Mouse (Mus musculus) embryonic facial prominence, embryonic 13.5 days (tissue): ENCODE data around the gene Pip4k2c. TPM values are rescaled to one million over a fixed set of nuclear protein-coding genes. Genes with fewer than 3 reads are reported as not detected.

Experiments used
- ATAC-seq: fragments of 200-750 bp; cut with Nextera tagmentation; 2 replicates; pipeline ENCODE4 v1.8.0; 2017; ENCODE audit warnings: low read depth; ENCODE audit not compliant: insufficient number of reproducible peaks, insufficient read depth, low FRiP score, low TSS enrichment
- H3K27ac ChIP-seq: fragments of 300-500 bp; sonication (generic); 2 replicates; pipeline ENCODE4 v1.5.1; 2015; ENCODE audit warnings: moderate library complexity, mild to moderate bottlenecking, inconsistent platforms
- H3K27me3 ChIP-seq: fragments of 300-500 bp; sonication (generic); 2 replicates; pipeline ENCODE4 v1.6.1; 2015; ENCODE audit warnings: mild to moderate bottlenecking, inconsistent platforms
- H3K36me3 ChIP-seq: fragments of 300-500 bp; sonication (generic); 2 replicates; pipeline ENCODE4 v1.6.1; 2015; ENCODE audit warnings: mild to moderate bottlenecking, inconsistent platforms
- H3K4me1 ChIP-seq: fragments of 300-500 bp; sonication (generic); 2 replicates; pipeline ENCODE4 v1.6.1; 2015; ENCODE audit warnings: inconsistent platforms
- H3K4me2 ChIP-seq: fragments of 300-500 bp; sonication (generic); 2 replicates; pipeline ENCODE4 v1.6.1; 2015; ENCODE audit warnings: moderate library complexity, mild to moderate bottlenecking, inconsistent platforms
- H3K4me3 ChIP-seq: fragments of 300-500 bp; sonication (generic); 2 replicates; pipeline ENCODE4 v1.5.1; 2015; ENCODE audit warnings: mild to moderate bottlenecking, inconsistent platforms
- H3K9ac ChIP-seq: fragments of 300-500 bp; sonication (generic); 2 replicates; pipeline ENCODE4 v1.6.1; 2015; ENCODE audit warnings: mild to moderate bottlenecking, inconsistent platforms
- H3K9me3 ChIP-seq: fragments of 300-500 bp; sonication (generic); 2 replicates; pipeline ENCODE4 v1.6.1; 2016; ENCODE audit warnings: inconsistent platforms
- WGBS: fragments of 180-500 bp; shearing (Covaris S2); methylation state at CpG from one replicate; pipeline ENCODE4 v1.1.7; 2015; ENCODE audit warnings: mixed read lengths; 5-methylcytosine and 5-hydroxymethylcytosine counted together
- polyA plus RNA-seq: library from polyadenylated mRNA; unstranded; fragments of >200 nt; fragmentation: Nextera tagmentation; extraction: Ambion mirVana; gene quantifications from 2 replicates; pipeline ENCODE4 v1.2.1, GENCODE M21; 2015

The Pip4k2c gene
- polyA plus RNA-seq = 28.1 and 30.8 TPM in 2 replicates

- H3K36me3 ChIP-seq = peaks cover 20% of the 10 kb centered on the region
- peak within 1 kb of the TSS; percentile 96 for H3K4me2 ChIP-seq
- H3K9me3 ChIP-seq = no peaks in the 10 kb centered on the region
- H3K27me3 ChIP-seq = no peaks in the 10 kb centered on the region; the same call in 1 of the 2 replicates
- peaks cover 17% of the 10 kb centered on the region for H3K4me1 ChIP-seq
- WGBS = under 1% methylated on average over 47 of the region's 47 CpGs
- H3K27ac ChIP-seq = peak within 1 kb of the TSS; percentile 72
- H3K4me3 ChIP-seq = peak within 1 kb of the TSS; percentile 86
- peak; percentile 96 for ATAC-seq
- peak within 1 kb of the TSS; percentile 81 for H3K9ac ChIP-seq
Measured at GRCm38 (mm10) chr10:127211414-127211854, at the start of gene Pip4k2c. TSS of gene Pip4k2c (minus strand) at chr10:127211585.

GRCm38 (mm10) chr10:127258489-127258888 is 47.1 kb upstream of the Pip4k2c start:
- Histone ChIP-seq H3K4me3 (no peak overlapping the region), H3K4me1 (peaks cover 12% of the 10 kb centered on the region), H3K36me3 (no peaks in the 10 kb centered on the region), H3K9ac (no peak overlapping the region), H3K4me2 (no peak overlapping the region), H3K27me3 (peaks cover 22% of the 10 kb centered on the region), H3K9me3 (no peaks in the 10 kb centered on the region), H3K27ac (no peak overlapping the region)
- no peak for ATAC-seq
- 73% methylated on average over 8 of the region's 8 CpGs for WGBS

GRCm38 (mm10) chr10:127257790-127258189 is 46.4 kb upstream of the Pip4k2c start:
- Histone ChIP-seq H3K4me2 (no peak overlapping the region), H3K4me1 (peaks cover 9% of the 10 kb centered on the region), H3K9me3 (no peaks in the 10 kb centered on the region), H3K27me3 (peaks cover 16% of the 10 kb centered on the region; the same call in 1 of the 2 replicates), H3K9ac (no peak overlapping the region), H3K36me3 (no peaks in the 10 kb centered on the region), H3K27ac (no peak overlapping the region), H3K4me3 (no peak overlapping the region)
- ATAC-seq = no peak
- WGBS = 79% methylated on average over 6 of the region's 6 CpGs

- no peaks in the 10 kb centered on the region for H3K9me3 ChIP-seq
- no peak overlapping the region for H3K27ac ChIP-seq
- no peaks in the 10 kb centered on the region for H3K27me3 ChIP-seq
- no peak overlapping the region for H3K9ac ChIP-seq
- no peak overlapping the region for H3K4me2 ChIP-seq
- no peak overlapping the region for H3K4me3 ChIP-seq
- peak; percentile 59; the same call in 1 of the 2 replicates for ATAC-seq
- H3K4me1 ChIP-seq = no peaks in the 10 kb centered on the region
- 18% methylated on average over 14 of the region's 14 CpGs for WGBS
- no peaks in the 10 kb centered on the region for H3K36me3 ChIP-seq
Measured at GRCm38 (mm10) chr10:127255625-127256345, 44.4 kb upstream of the Pip4k2c start.

GRCm38 (mm10) chr10:127250810-127251209 is 39.4 kb upstream of the Pip4k2c start:
- no peak overlapping the region for H3K4me2 ChIP-seq
- H3K9me3 ChIP-seq = no peaks in the 10 kb centered on the region
- H3K4me3 ChIP-seq = no peak overlapping the region
- H3K27me3 ChIP-seq = no peaks in the 10 kb centered on the region
- no peak overlapping the region for H3K27ac ChIP-seq
- 77% methylated on average over 5 of the region's 5 CpGs for WGBS
- H3K9ac ChIP-seq = no peak overlapping the region
- no peak for ATAC-seq
- H3K4me1 ChIP-seq = no peaks in the 10 kb centered on the region
- H3K36me3 ChIP-seq = peaks cover 6% of the 10 kb centered on the region; the same call in 1 of the 2 replicates

- Histone ChIP-seq H3K9me3 (no peaks in the 10 kb centered on the region), H3K4me1 (peaks cover 9% of the 10 kb centered on the region), H3K27ac (no peak overlapping the region), H3K27me3 (no peaks in the 10 kb centered on the region), H3K9ac (no peak overlapping the region), H3K4me2 (no peak overlapping the region), H3K4me3 (no peak overlapping the region), H3K36me3 (peaks cover 46% of the 10 kb centered on the region)
- no peak for ATAC-seq
- 75% methylated on average over 18 of the region's 18 CpGs for WGBS
Measured at GRCm38 (mm10) chr10:127238241-127238824, 26.9 kb upstream of the Pip4k2c start.

- 10% methylated on average over 9 of the region's 9 CpGs for WGBS
- H3K4me2 ChIP-seq = no peak overlapping the region
- no peak overlapping the region for H3K27ac ChIP-seq
- no peaks in the 10 kb centered on the region for H3K27me3 ChIP-seq
- no peak overlapping the region for H3K9ac ChIP-seq
- H3K4me1 ChIP-seq = peaks cover 9% of the 10 kb centered on the region
- H3K9me3 ChIP-seq = no peaks in the 10 kb centered on the region
- no peak overlapping the region for H3K4me3 ChIP-seq
- ATAC-seq = no peak
- peaks cover 31% of the 10 kb centered on the region for H3K36me3 ChIP-seq
Measured at GRCm38 (mm10) chr10:127236541-127236940, 25.2 kb upstream of the Pip4k2c start.

GRCm38 (mm10) chr10:127233141-127233540 is 21.8 kb upstream of the Pip4k2c start:
- no peak for ATAC-seq
- H3K4me3 ChIP-seq = no peak overlapping the region
- no peak overlapping the region for H3K27ac ChIP-seq
- no peak overlapping the region for H3K4me2 ChIP-seq
- 83% methylated on average over 9 of the region's 9 CpGs for WGBS
- 0 out of 2 replicates have a peak, but pooled peaks cover 7% of the 10 kb centered on the region for H3K36me3 ChIP-seq
- H3K9me3 ChIP-seq = no peaks in the 10 kb centered on the region
- H3K27me3 ChIP-seq = no peaks in the 10 kb centered on the region
- peaks cover 9% of the 10 kb centered on the region for H3K4me1 ChIP-seq
- no peak overlapping the region for H3K9ac ChIP-seq

- Histone ChIP-seq H3K4me3 (no peak overlapping the region), H3K4me1 (peaks cover 5% of the 10 kb centered on the region), H3K9me3 (no peaks in the 10 kb centered on the region), H3K36me3 (no peaks in the 10 kb centered on the region), H3K9ac (no peak overlapping the region), H3K27ac (no peak overlapping the region), H3K27me3 (peaks cover 9% of the 10 kb centered on the region; the same call in 1 of the 2 replicates), H3K4me2 (no peak overlapping the region)
- ATAC-seq = no peak
- 79% methylated on average over 14 of the region's 14 CpGs for WGBS
Measured at GRCm38 (mm10) chr10:127231741-127232140, 20.4 kb upstream of the Pip4k2c start.

- H3K36me3 ChIP-seq = no peaks in the 10 kb centered on the region
- H3K4me2 ChIP-seq = no peak overlapping the region
- WGBS = 83% methylated on average over 12 of the region's 12 CpGs
- H3K9me3 ChIP-seq = no peaks in the 10 kb centered on the region
- H3K4me3 ChIP-seq = no peak overlapping the region
- no peak for ATAC-seq
- no peak overlapping the region for H3K27ac ChIP-seq
- peaks cover 3% of the 10 kb centered on the region; the same call in 1 of the 2 replicates for H3K4me1 ChIP-seq
- H3K27me3 ChIP-seq = peaks cover 9% of the 10 kb centered on the region; the same call in 1 of the 2 replicates
- 0 out of 2 replicates have a peak overlapping the region, but pooled peaks have one; percentile 36 for H3K9ac ChIP-seq
Measured at GRCm38 (mm10) chr10:127230693-127231092, 19.3 kb upstream of the Pip4k2c start.

GRCm38 (mm10) chr10:127228897-127229296 is 17.5 kb upstream of the Pip4k2c start:
- H3K27me3 ChIP-seq = peaks cover 9% of the 10 kb centered on the region; the same call in 1 of the 2 replicates
- ATAC-seq = no peak
- 19% methylated on average over 4 of the region's 4 CpGs for WGBS

More at GRCm38 (mm10) chr10:127228897-127229296, 17.5 kb upstream of the Pip4k2c start:
- Histone ChIP-seq H3K9ac (no peak overlapping the region), H3K27ac (no peak overlapping the region), H3K4me3 (no peak overlapping the region), H3K4me2 (no peak overlapping the region), H3K9me3 (no peaks in the 10 kb centered on the region), H3K36me3 (no peaks in the 10 kb centered on the region), H3K4me1 (peaks cover 7% of the 10 kb centered on the region; the same call in 1 of the 2 replicates)
